Mouse (Mus musculus) CH12.LX (cell line): ENCODE results near the gene Armc5. TPM values are rescaled to one million over a fixed set of nuclear protein-coding genes. Genes with fewer than 3 reads are reported as not detected.

Source experiments
- DNase-seq: peaks from one replicate; pipeline ENCODE4 v3.0.0-alpha.2; 2013; ENCODE audit errors: extremely low read depth
- H3K27ac ChIP-seq: 2 replicates; pipeline ENCODE4 v1.5.1; 2012; ENCODE audit warnings: low read depth, mild to moderate bottlenecking, control low read depth, moderate library complexity; ENCODE audit not compliant: insufficient read depth
- H3K27me3 ChIP-seq: replicated peaks from 2 replicates; pipeline ENCODE3; 2012; ENCODE audit warnings: inconsistent platforms
- H3K36me3 ChIP-seq, 2 experiments: replicated peaks in 1 of 2; 2 replicates each; pipeline versions ENCODE3 to v1.6.1; 2012; ENCODE audit warnings: inconsistent platforms in 1 of 2, low read length in 1 of 2, mild to moderate bottlenecking in 1 of 2, mixed read lengths in 1 of 2, moderate library complexity in 1 of 2; ENCODE audit not compliant: control insufficient read depth in 1 of 2, insufficient read depth in 1 of 2
- H3K4me1 ChIP-seq, 2 experiments: 2 replicates each; pipeline ENCODE4 v1.6.1; 2012; ENCODE audit warnings: inconsistent platforms in 1 of 2, moderate library complexity in 1 of 2; ENCODE audit not compliant: insufficient read depth in 2 of 2, control insufficient read depth in 1 of 2
- H3K4me2 ChIP-seq: 2 replicates; pipeline ENCODE4 v1.6.1; 2012; ENCODE audit warnings: low read depth, mild to moderate bottlenecking, control low read depth; ENCODE audit not compliant: poor library complexity, insufficient read depth, severe bottlenecking
- H3K4me3 ChIP-seq, 3 experiments: fragments of 150-350 bp in 1 of 3; sonication (generic) in 1 of 3; replicated peaks in 1 of 3; 2 replicates each; pipeline versions ENCODE3 to v1.5.1; 2011 to 2012; ENCODE audit warnings: low read depth in 2 of 3, low read length in 2 of 3, mild to moderate bottlenecking in 2 of 3, moderate library complexity in 2 of 3, control low read depth in 1 of 3, improper control_type of control experiment in 1 of 3, inconsistent platforms in 1 of 3, mixed read lengths in 1 of 3; ENCODE audit not compliant: poor library complexity in 1 of 3
- H3K79me2 ChIP-seq: replicated peaks from 2 replicates; pipeline ENCODE4 v1.6.1; 2012; ENCODE audit warnings: mild to moderate bottlenecking, moderate library complexity; ENCODE audit not compliant: control insufficient read depth, poor library complexity, insufficient read depth, severe bottlenecking; ENCODE audit errors: extremely low read depth
- H3K9ac ChIP-seq: 2 replicates; pipeline ENCODE4 v1.6.1; 2012; ENCODE audit warnings: low read depth, mild to moderate bottlenecking, control low read depth, moderate library complexity; ENCODE audit not compliant: insufficient read depth
- H3K9me3 ChIP-seq: replicated peaks from 2 replicates; pipeline ENCODE3; 2012; ENCODE audit warnings: low read length, inconsistent platforms, mixed read lengths
- CHD1 ChIP-seq: IDR thresholded peaks from 2 replicates; pipeline ENCODE4 v1.6.1; 2012; ENCODE audit warnings: low read depth, low read length, improper control_type of control experiment, inconsistent platforms
- CHD2 ChIP-seq: IDR thresholded peaks from 2 replicates; pipeline ENCODE4 v1.6.1; 2011; ENCODE audit warnings: low read length, improper control_type of control experiment
- E2F4 ChIP-seq: IDR thresholded peaks from 2 replicates; pipeline ENCODE4 v1.6.1; 2011; ENCODE audit warnings: low read depth, low read length, improper control_type of control experiment; ENCODE audit not compliant: insufficient replicate concordance
- ELF1 ChIP-seq: IDR thresholded peaks from 2 replicates; pipeline ENCODE4 v1.6.1; 2014; ENCODE audit warnings: low read depth, mild to moderate bottlenecking, inconsistent platforms, low read length, improper control_type of control experiment
- EP300 ChIP-seq: IDR thresholded peaks from 2 replicates; pipeline ENCODE4 v1.6.1; 2011; ENCODE audit warnings: low read length, improper control_type of control experiment
- GABPA ChIP-seq: IDR thresholded peaks from 2 replicates; pipeline ENCODE4 v1.6.1; 2012; ENCODE audit warnings: low read depth, low read length, improper control_type of control experiment, inconsistent platforms; ENCODE audit not compliant: insufficient replicate concordance
- HCFC1 ChIP-seq: IDR thresholded peaks from 2 replicates; pipeline ENCODE4 v1.6.1; 2012; ENCODE audit warnings: low read depth, mild to moderate bottlenecking, inconsistent platforms, low read length, improper control_type of control experiment
- KAT2A ChIP-seq: IDR thresholded peaks from 2 replicates; pipeline ENCODE4 v1.6.1; 2012; ENCODE audit warnings: low read length, improper control_type of control experiment, inconsistent platforms; ENCODE audit not compliant: insufficient replicate concordance
- MAFK ChIP-seq: IDR thresholded peaks from 2 replicates; pipeline ENCODE4 v1.6.1; 2011; ENCODE audit warnings: low read length, improper control_type of control experiment; ENCODE audit not compliant: insufficient replicate concordance
- NRF1 ChIP-seq: IDR thresholded peaks from 2 replicates; pipeline ENCODE4 v1.6.1; 2014; ENCODE audit warnings: low read depth, mild to moderate bottlenecking, inconsistent platforms, low read length, improper control_type of control experiment, moderate library complexity
- RAD21 ChIP-seq: IDR thresholded peaks from 2 replicates; pipeline ENCODE4 v1.6.1; 2011; ENCODE audit warnings: low read depth, mild to moderate bottlenecking, low read length, improper control_type of control experiment, moderate library complexity
- SIN3A ChIP-seq: IDR thresholded peaks from 2 replicates; pipeline ENCODE4 v1.6.1; 2012; ENCODE audit warnings: low read length, improper control_type of control experiment, inconsistent platforms
- SMC3 ChIP-seq: IDR thresholded peaks from 2 replicates; pipeline ENCODE4 v1.6.1; 2011; ENCODE audit warnings: low read depth, low read length, improper control_type of control experiment
- TCF12 ChIP-seq: IDR thresholded peaks from 2 replicates; pipeline ENCODE4 v1.6.1; 2014; ENCODE audit warnings: low read depth, mild to moderate bottlenecking, inconsistent platforms, low read length, improper control_type of control experiment
- USF1 ChIP-seq: IDR thresholded peaks from 2 replicates; pipeline ENCODE4 v1.6.1; 2014; ENCODE audit warnings: low read depth, mild to moderate bottlenecking, inconsistent platforms, low read length, improper control_type of control experiment
- dilution Hi-C: fragments of 300-500 bp; cut with MboI; formaldehyde crosslinking; loops from 2 replicates; pipeline ENCODE4 v1.14.3; 2020; ENCODE audit warnings: low sequenced_read_pairs; ENCODE audit not compliant: extremely low pct_unique_long_range_greater_than_20kb, extremely low pct_ligation_motif_present
- in situ Hi-C: fragments of 300-500 bp; cut with MboI; formaldehyde crosslinking; loops from 3 replicates; pipeline ENCODE4 v1.14.3; 2019; ENCODE audit warnings: low sequenced_read_pairs, low pct_ligation_motif_present, low pct_unique_long_range_greater_than_20kb, mixed read lengths
- polyA plus RNA-seq: library from polyadenylated mRNA; unstranded; fragments of >175 nt; gene quantifications from 2 replicates; pipeline ENCODE4 v1.2.1, GENCODE M21; 2012; ENCODE audit warnings: low read depth; ENCODE audit not compliant: insufficient read length
- total RNA-seq, 2 experiments: library from RNA; depleted of rRNA; stranded (reverse); fragments of 300-350 nt in 1 of 2; fragments of >200 nt in 1 of 2; gene quantifications; 2 replicates each; pipeline ENCODE4 v1.2.3; 2012 to 2014

Armc5 gene
- total and polyA plus RNA-seq, 3 experiments: 5.0 to 14.4 (median 11.6) TPM

GRCm38 (mm10) chr7:128251946-128252345 is 14.8 kb downstream of the Armc5 start:
- in situ Hi-C loops (no loop called here), dilution Hi-C loops (no loop called here)
- no peak for DNase-seq
- no peaks in the 10 kb centered on the region for H3K9me3 ChIP-seq
- no peak overlapping the region for H3K4me2 ChIP-seq
- no peak overlapping the region for H3K9ac ChIP-seq
- peaks cover 0 to 23% of the 10 kb centered on the region in 2 experiments for H3K36me3 ChIP-seq
- H3K4me1 ChIP-seq: no peaks in the 10 kb centered on the region
- no peaks in the 10 kb centered on the region for H3K79me2 ChIP-seq
- no peaks in the 10 kb centered on the region for H3K27me3 ChIP-seq
- no peak overlapping the region for H3K4me3 ChIP-seq
- H3K27ac ChIP-seq: no peak overlapping the region
- TF ChIP-seq NRF1 (no peak), SMC3 (no peak), RAD21 (no peak), TCF12 (no peak), MAFK (no peak)

- H3K4me2 ChIP-seq: no peak overlapping the region
- H3K27ac ChIP-seq: no peak overlapping the region
- TF ChIP-seq KAT2A: no peak
- no peak for TF ChIP-seq E2F4
- no peak for TF ChIP-seq MAFK
- TF ChIP-seq CHD2: no peak
- no peak for TF ChIP-seq USF1
- TF ChIP-seq EP300: no peak
- TF ChIP-seq NRF1: no peak
- no peak for TF ChIP-seq CHD1
- TF ChIP-seq SIN3A: no peak
- TF ChIP-seq HCFC1: no peak
- no peak overlapping the region for H3K4me3 ChIP-seq
- dilution Hi-C loops (no loop called here), in situ Hi-C loops (no loop called here)
- no peaks in the 10 kb centered on the region for H3K27me3 ChIP-seq
- H3K9me3 ChIP-seq: no peaks in the 10 kb centered on the region
- no peaks in the 10 kb centered on the region for H3K4me1 ChIP-seq
- DNase-seq: no peak
- H3K9ac ChIP-seq: no peak overlapping the region
- no peaks in the 10 kb centered on the region for H3K79me2 ChIP-seq
- H3K36me3 ChIP-seq: peaks cover 0 to 23% of the 10 kb centered on the region in 2 experiments
Observed at GRCm38 (mm10) chr7:128252609-128253008, 15.5 kb downstream of the Armc5 start.

GRCm38 (mm10) chr7:128254978-128255377 is 17.8 kb downstream of the Armc5 start:
- DNase-seq: no peak
- in situ Hi-C loops: no loop called here
- Histone ChIP-seq H3K4me1 (no peaks in the 10 kb centered on the region), H3K4me3 (no peak overlapping the region), H3K36me3 (peaks cover 0 to 16% of the 10 kb centered on the region in 2 experiments), H3K4me2 (no peak overlapping the region), H3K9me3 (no peaks in the 10 kb centered on the region), H3K27ac (no peak overlapping the region), H3K79me2 (no peaks in the 10 kb centered on the region), H3K27me3 (peaks cover 6% of the 10 kb centered on the region), H3K9ac (no peak overlapping the region)
- TF ChIP-seq ELF1: no peak
- no peak for TF ChIP-seq KAT2A
- no peak for TF ChIP-seq GABPA
- no peak for TF ChIP-seq USF1
- dilution Hi-C loops: no loop called here
